Mouse (Mus musculus): ENCODE measurements around the gene E2f7.

DNA sequence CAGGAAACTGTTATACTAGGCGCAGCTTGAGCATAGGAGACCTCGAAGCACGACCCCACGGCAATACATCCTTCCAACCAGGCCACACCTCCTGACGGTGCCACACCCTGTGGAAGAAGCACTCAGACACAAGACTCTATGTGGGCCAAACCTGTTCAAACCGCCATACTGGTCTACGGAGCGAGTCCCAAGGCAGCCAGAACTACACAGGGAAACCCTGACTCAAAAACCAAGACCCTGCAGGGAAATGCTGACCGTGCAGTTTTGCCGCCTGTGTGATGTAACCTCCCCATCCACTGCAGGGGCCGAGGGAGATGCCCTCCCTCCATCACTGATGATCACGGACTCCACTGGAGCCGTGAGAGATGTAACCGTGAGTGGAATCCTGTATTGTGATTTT, 36.5 kb downstream of the E2f7 start:
- no peak for TF ChIP-seq GATA1 (IDR thresholded peaks at IDR 0.05; ENCODE audit: borderline replicate concordance, low read length)
- TF ChIP-seq FLI1 (IDR thresholded peaks at IDR 0.05; ENCODE audit: low read length), result no peak

Measured in megakaryocyte, embryonic 14.5 days (primary cell).